Mouse (Mus musculus) T-cell, adult 2 months (primary cell): ENCODE measurements around the gene Nelfb.
"Not testable (repeated sequence)": the region's sequence is repeated elsewhere in the genome, so short reads cannot be mapped to it uniquely, and the experiment has no call there.

Source experiments
- DNase-seq: peaks from one replicate; pipeline ENCODE4 v3.0.0; 2022; ENCODE audit warnings: low spot score

The Nelfb gene

GRCm38 (mm10) chr2:25211121-25211670 lies at the start of gene Nelfb:
TSS of gene Nelfb (minus strand) at chr2:25211489.
- DNase-seq, result peak; percentile 86

- DNase-seq, result peak; percentile 20
Observed at GRCm38 (mm10) chr2:25258887-25259286, 47.6 kb upstream of the Nelfb start.

- not testable (repeated sequence) for DNase-seq
Observed at GRCm38 (mm10) chr2:25257250-25257649, 46.0 kb upstream of the Nelfb start.

GRCm38 (mm10) chr2:25256443-25257109 lies 45.3 kb upstream of the Nelfb start:
- DNase-seq, result peak; percentile 73

GRCm38 (mm10) chr2:25255284-25255779 lies 44.0 kb upstream of the Nelfb start, which contains the start of gene Tmem203:
TSS of gene Tmem203 (plus strand) at chr2:25255439.
- DNase-seq, result peak; percentile 90

- DNase-seq, result peak; percentile 33
Observed at GRCm38 (mm10) chr2:25252331-25252730, 41.0 kb upstream of the Nelfb start.

- DNase-seq, result no peak
Observed at GRCm38 (mm10) chr2:25246183-25247072, 35.1 kb upstream of the Nelfb start, which contains the start of gene AL732309.1. TSS of gene AL732309.1 (minus strand) at chr2:25246863.

- no peak for DNase-seq
Observed at GRCm38 (mm10) chr2:25244144-25244543, 32.9 kb upstream of the Nelfb start.

- no peak for DNase-seq
Observed at GRCm38 (mm10) chr2:25243342-25243741, 32.1 kb upstream of the Nelfb start.

GRCm38 (mm10) chr2:25242101-25242506 lies 30.8 kb upstream of the Nelfb start, which contains the start of the genes Rnf208 and Cysrt1:
TSS of gene Rnf208 (plus strand) at chr2:25242255.
TSS of gene Cysrt1 (minus strand) at chr2:25242452.
- DNase-seq, result peak; percentile 44

- no peak for DNase-seq
Observed at GRCm38 (mm10) chr2:25241438-25241775, 30.1 kb upstream of the Nelfb start.

GRCm38 (mm10) chr2:25240723-25241437 lies 29.6 kb upstream of the Nelfb start:
- DNase-seq, result peak; percentile 52

GRCm38 (mm10) chr2:25240310-25240709 lies 29.0 kb upstream of the Nelfb start:
- DNase-seq, result no peak

GRCm38 (mm10) chr2:25239766-25240165 lies 28.5 kb upstream of the Nelfb start:
- DNase-seq, result no peak

GRCm38 (mm10) chr2:25238106-25238505 lies 26.8 kb upstream of the Nelfb start:
- DNase-seq, result no peak

- DNase-seq, result no peak
Observed at GRCm38 (mm10) chr2:25237522-25237921, 26.2 kb upstream of the Nelfb start.

- DNase-seq, result no peak
Observed at GRCm38 (mm10) chr2:25236614-25237013, 25.3 kb upstream of the Nelfb start, which contains the start of gene Rnf224. TSS of gene Rnf224 (minus strand) at chr2:25236787.

GRCm38 (mm10) chr2:25234551-25235220 lies 23.4 kb upstream of the Nelfb start:
- DNase-seq, result no peak

- no peak for DNase-seq
Observed at GRCm38 (mm10) chr2:25234050-25234449, 22.8 kb upstream of the Nelfb start, which contains the start of gene Slc34a3. TSS of gene Slc34a3 (minus strand) at chr2:25234364.

- DNase-seq, result no peak
Observed at GRCm38 (mm10) chr2:25233421-25233820, 22.1 kb upstream of the Nelfb start.

- DNase-seq, result no peak
Observed at GRCm38 (mm10) chr2:25231038-25231437, 19.7 kb upstream of the Nelfb start.
